Mouse (Mus musculus): Measurements from ENCODE around the gene Arpin.

Gene Arpin

DNA sequence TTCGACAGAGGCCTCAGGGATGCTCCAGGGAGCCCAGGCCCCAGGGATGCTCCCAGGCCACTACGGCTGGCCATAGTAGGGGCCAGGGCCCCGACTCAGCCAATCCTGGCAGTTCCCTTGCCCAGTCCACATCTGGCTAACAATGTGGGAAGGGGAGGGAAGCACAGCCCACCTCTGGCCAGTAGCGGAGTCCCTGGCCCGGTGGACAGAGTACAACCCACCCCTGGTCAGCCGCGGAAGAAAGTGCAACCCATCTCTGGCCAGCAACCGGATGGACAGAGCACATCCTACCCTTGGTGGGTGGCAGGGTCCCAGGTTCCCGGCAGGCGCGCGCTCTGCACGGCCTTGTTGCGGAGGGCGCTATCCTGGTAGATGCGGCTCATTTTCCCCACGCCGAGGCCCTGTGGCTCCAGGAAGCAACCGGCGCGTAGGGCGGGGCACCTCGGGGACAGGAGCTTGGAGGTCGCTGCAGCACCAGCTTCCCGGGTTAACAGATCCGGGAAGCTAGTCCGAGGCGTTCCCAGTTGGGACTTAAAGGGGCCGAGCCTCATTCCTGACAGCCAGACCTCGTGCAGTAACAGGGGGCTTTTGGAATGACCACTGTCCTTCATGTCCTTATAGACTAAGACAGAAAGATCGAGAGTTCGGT lies at the start of gene Arpin:
Gene Arpin, minus strand, starts transcription at position 498 of the 649 bp plus-strand sequence.
- DNase-seq (ENCODE audit: low spot score) = no peak

DNA sequence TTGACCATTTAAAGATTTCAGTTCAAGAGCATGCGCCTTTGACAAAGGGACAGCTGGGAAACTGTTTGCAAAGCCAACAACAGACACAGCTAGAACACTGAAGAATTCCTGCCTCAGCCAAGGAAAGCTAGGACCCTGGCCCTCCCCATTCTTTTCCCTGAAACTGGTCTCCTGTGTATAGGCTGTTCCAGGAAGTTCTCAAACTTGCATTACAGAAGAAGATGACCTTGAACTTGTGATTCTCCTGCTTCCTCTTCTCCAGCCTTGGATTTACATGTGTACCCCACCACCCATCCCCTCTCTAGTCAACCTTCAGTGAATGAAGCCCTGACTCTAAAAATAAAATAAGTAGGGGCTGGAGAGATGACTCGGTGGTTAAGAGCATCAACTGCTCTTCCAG lies 40.2 kb upstream of the Arpin start:
- no peak for DNase-seq (ENCODE audit: low spot score)

DNA sequence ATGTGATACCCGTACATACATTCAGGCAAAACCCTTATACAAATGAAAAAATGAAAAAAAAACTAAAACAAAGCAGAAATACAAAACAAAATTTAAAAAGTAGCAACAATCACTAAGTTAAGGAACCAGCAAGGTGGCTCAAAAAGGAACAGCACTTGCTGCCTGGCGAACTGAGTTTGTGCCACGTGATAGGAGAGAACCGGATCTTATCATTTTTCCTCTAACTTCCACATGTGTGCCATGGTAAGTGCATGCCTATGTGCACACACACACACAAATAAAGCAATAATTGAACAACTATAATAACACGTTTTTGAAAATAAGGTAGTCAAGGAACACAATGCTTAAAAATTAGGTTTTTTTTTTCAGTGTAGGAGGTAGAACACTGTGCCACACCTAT lies 37.0 kb upstream of the Arpin start:
- DNase-seq (ENCODE audit: low spot score) = no peak

DNA sequence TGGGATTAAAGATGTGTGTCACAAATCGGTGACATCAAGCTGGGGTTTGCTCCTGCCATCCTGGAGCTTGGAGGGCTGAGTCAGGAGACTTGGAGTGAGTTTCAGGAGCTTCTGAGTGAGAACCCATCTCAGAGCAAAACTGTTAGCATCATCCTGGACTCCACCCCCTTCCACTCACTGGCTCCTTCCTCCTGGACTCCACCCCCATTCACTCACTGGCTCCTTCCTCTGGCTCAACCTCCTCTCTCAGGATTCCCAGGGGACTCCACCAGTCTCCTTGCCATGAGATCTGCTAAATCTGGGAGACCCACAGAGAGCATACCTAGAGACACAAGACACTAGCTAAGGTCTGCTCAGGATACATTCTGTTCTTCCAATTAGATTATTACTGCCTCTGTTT lies 35.2 kb upstream of the Arpin start:
- DNase-seq (ENCODE audit: low spot score) = no peak

DNA sequence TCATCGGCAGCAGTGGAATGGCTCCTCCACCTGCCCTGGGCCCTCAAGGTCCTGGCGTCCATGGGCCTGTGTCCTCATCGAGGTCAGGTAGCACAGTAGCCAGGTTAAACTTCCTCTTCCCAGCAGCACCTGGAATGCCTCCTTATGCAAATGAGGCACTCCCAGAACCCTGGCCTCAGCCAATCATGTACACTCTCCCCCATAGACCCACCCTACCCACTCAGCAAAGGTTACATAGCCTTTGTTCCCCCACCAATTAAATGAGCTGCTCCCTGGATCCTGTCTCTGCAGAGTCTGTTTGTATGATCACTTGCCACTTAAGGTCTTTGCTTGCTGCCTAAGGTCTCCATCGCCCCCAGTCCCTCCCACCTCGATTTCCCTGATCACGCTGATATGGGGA lies 33.2 kb upstream of the Arpin start:
- no peak for DNase-seq (ENCODE audit: low spot score)

DNA sequence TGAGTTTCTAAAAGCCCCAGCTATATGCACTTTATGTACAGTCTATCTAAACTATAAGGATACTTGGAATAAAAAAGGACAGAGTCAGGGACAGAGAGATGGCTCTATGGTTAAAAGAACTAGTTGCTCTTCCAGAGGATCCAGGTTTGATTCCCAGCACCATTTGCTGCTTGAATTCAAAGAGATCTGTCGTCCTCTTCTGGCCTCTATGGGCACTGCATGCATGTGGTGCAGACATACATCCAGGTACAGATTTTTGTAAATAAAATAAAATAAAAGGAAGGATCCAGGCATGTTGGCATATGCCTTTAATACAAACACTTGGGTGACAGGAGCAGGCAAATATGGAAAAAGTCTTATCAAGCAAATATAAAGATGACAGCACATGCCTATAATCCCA lies 26.4 kb upstream of the Arpin start:
- no peak for DNase-seq (ENCODE audit: low spot score)

DNA sequence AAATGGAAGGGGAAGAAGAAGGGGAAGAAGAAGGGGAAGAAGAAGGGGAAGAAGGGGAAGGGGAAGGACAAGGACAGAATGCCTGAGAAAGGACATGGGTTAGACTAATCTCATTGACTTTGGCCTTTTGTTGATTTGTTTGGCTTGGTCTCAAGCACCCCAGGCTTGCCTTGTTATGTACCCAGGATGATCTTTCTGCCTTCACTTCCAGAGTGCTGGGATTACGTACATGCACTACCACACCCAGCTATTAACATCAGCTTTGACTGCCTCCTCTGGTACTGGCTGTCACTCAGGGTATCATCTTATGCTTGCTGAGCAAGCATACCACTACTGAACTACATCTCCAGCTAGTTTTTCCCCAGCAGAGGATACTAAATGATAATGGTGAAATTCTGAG lies 21.0 kb upstream of the Arpin start:
- no peak for DNase-seq (ENCODE audit: low spot score)

DNA sequence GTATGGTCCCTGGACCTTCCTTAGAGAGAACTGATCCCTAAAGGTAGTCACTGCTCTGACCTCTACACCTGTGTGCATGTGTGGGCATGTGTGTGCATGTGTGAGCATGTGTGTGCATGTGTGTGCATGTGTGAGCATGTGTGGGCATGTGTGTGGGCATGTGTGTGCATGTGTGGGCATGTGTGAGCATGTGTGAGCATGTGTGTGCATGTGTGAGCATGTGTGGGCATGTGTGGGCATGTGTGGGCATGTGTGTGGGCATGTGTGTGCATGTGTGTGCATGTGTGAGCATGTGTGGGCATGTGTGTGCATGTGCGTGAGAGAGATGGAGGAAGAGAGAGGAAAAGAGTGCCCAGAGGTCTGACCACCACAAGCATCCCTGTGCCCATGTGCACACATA lies 19.7 kb upstream of the Arpin start:
- DNase-seq (ENCODE audit: low spot score) = no peak

DNA sequence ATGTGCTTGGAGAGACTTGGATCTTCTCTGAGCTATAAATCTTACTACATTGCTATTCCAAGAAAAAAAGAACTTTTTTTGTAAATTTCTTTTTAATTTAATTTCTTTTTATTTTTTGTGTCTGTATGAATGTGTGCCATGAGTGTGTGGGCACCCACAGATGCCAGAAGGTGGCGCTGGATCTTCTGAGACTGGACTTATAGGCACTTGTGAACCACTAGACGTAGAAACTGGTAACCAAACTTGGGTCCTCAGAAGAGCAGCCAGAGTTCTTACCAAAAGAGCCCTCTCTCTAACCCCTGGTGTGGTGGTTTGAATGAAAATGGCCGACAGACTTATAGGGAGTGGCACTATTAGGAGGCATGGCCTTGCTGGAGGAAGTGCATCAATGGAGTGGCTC lies 15.9 kb upstream of the Arpin start:
- DNase-seq (ENCODE audit: low spot score) = no peak

DNA sequence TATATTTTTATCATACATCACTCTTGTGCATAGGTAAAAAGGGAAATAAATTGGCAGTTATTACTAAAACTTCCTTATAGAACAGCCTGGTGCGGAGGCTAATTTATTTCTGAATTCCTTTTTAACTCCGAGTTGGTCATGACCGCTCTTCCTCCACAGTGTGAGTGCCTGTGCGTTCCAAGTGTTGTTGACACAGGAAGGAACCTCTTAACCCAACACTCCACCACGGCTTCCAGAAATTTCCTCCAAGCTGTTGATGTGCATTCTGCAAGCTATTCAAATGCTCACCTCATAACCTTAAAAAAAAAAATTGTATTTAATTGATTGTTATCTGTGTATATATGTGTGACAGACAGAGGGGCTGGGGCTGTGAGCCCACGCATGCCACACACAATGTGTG lies 15.1 kb upstream of the Arpin start:
- no peak for DNase-seq (ENCODE audit: low spot score)

DNA sequence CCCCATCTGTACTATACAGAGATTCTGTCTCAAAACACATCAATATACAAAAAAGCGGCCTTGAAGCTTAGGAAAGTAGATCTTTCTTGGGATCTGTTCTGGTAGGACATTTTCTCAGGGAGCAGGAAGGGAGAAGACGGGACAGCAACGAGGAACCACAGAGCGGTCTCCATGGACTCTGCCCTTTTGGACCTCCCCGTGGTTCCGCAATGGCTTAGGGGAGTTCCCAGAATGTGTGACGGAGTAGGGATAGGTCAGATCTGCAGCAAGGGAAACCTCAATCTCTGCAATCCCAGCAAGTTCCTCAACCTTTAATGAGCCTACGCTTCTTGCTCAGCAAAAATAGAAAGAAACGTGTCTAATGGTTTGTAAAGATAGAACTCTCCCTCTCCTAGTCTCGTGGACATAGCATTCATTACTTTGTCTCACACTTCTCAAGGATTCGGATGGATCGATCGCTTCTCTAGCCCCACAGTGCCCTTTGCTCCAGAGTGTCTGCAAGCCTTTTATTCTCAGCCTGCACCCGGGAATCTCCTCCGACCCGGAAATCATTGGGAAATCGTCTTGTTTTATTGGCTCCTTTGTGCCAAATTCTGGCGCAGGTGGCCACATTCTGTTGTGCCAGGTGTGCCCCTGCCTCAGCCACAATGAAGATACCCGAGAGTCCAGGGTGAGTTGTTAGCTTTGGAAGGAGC lies 499 bp upstream of the Arpin start:
- DNase-seq (ENCODE audit: low spot score) = no peak

DNA sequence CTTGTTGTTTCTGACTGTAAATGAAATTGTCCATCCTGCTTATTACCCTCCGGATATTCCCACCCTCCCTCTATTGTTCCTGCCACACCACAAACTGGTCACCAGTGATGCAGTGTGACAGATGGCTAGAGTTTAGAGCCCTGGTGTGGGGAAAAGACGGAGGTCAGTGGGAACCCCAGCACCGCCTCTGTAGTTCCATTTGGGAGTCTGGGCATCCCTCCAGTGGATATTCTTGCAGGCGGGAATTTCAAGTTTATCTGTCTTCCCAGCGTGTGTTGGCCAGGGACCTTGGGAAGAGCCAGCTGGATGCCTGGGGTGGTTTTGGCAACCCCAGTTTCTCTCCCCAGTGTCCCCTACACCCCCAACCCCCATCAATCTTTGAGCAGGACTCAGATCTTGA lies 698 bp downstream of the Arpin start:
- no peak for DNase-seq (ENCODE audit: low spot score)

DNA sequence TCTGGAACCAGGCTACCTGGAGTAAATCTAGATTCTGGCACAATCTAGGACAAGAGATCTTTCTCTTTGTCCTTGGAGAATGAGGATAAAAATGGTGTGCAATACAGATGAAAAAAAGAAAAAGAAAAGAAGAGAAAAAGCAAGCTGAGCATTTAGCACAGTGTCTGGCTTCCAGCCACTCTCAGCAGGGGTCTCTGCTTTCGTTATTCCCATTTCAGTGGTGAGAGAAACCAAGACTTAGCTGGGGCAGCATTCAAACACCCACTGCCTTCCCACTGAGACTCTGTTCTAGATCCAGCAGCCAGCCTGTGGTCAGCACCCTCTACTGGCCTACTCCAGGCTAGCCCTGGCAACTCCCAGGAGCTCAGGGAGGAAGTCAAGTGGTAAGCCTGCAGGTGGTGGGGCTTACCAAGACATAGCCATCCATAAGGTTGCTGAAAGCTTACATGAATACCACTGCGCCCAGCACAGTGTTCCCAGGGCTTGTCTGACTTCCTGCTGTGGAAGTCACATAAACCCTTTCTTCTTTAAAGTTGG lies 6.6 kb downstream of the Arpin start:
- no peak for DNase-seq (ENCODE audit: low spot score)

DNA sequence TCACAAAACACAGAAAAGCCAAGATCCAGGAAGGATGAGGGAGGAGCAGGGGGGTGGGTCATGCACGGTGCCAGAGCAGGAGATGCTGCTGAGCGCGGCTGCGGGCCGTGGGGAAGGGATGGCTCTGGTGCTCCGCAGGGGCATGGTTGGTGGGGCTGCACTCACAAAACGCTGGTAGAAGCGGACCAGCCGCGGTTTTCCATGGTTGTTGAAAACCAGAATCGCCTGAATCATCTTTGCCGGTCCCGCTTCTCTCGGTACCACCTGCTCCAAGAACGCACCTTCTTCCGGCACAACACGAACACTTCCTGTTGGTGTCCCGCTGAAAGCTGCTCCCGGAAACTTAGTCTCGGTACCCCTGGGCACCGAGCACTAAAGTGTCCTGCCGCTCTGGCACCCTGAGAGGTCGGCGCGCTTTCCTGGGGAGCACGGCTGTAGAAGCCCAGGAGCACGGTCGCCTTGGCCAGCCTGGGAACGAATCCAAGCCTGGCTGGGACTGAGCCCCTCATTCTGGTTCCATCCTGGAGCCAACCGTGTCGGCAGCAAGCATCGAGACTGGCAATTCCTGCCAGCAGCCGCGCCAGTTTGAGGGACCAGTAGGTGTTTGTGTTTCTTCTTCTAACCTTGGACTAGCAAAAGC lies 14.7 kb downstream of the Arpin start, which contains the start of gene Ap3s2:
Gene Ap3s2, minus strand, starts transcription at position 306 of the 640 bp plus-strand sequence.
- peak; percentile 75 for DNase-seq (ENCODE audit: low spot score)

DNA sequence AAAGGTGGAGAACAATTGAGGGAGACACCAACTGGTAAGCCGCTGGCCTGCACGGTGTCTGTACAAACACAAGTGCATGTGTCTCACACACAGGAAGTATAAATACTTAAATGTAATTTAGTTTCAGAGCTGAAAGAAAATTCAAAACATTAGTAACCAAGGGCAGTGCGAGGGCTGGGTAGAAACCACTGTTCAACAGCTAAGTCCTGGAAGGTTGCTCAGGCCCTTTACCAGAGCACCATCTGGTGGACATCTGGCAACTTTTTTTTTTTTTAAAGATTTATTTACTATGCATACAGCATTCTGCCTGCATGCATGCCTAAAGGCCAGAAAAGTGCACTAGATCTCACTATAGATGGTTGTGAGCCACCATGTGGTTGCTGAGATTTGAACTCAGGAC lies 20.6 kb downstream of the Arpin start:
- no peak for DNase-seq (ENCODE audit: low spot score)

DNA sequence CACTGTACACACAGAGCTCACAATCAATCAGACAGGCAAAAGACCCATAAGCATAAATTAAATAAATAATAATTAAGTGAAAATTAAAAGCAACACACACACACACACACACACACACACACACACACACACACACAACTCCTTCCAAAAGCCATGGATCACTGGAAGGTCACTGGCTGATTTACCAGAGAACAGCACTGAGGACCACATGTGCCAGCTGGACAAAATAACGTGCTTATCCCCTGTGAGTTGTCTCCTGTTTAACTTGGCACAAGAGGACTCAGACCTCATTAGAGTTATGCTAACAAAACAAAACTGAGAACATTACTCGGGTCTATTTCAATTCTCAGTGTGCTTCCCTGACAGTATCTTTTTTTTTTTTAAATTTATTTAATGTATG lies 27.8 kb downstream of the Arpin start:
- no peak for DNase-seq (ENCODE audit: low spot score)

DNA sequence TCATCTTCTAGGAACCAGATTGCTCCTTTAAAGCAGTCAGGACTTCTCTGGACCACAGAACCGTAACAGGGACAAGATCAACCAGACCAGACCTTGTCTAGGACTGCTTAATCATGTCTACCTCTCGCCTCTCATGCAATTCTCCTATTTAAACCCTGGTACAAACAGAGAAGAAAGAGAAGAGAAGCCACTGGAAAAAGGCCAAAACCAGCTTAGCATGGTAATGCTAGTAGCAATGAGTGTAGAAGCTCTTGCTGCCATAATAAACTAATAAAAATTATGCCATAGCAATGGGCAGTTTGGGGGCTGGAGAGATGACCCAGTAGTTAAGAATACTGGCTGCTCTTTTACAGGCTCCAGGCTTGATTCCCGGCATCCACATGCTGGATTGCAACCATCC lies 28.2 kb downstream of the Arpin start:
- DNase-seq (ENCODE audit: low spot score) = no peak

DNA sequence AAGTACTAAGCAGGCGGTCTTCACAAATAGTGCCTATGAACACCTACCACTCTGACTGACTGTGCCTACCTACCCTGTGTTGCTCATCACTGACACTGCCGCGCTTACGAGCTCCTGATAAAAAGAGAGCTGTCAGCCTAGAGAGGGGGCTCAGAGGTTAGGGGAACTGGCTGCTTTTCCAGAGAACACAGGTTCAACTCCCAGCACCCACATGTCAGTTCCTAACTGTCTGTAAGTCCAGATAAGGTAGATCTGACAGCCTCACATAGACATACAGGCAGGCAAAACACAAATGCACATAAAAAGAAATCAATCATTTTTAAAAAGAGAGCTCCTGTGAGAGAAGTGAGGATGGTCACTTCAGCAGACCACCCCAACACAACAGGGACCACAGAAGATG lies 30.0 kb downstream of the Arpin start:
- DNase-seq (ENCODE audit: low spot score) = no peak

DNA sequence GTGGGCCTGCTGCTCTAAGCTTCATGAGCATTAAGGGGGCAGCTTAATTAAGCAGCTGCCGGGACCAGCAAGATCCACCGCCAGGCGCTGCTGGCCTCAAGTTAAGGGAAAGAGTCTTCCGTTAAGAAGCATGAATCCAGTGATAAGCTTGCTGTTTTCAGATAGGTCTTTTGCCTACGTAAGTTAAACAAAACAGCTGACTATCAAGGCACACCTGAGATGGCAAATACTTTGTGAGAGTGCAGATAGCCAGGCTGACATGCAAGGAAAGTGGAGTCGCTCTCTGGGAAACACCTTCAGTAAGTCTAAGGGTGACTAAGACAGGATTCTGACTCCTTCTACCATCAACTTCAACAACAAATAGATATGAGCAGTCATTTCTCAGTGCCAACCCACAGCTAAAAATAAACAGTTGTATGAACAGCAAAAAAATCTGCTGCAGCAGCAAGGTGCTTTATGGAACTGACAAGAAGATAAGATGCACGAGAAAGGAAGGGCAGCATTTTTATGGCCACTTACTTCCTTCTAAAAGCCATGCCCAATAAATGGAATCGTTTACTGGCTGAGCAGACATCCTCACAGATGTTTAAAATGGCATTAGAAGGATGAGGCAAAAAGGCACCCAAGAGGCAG lies 31.9 kb downstream of the Arpin start:
- DNase-seq (ENCODE audit: low spot score) = no peak

DNA sequence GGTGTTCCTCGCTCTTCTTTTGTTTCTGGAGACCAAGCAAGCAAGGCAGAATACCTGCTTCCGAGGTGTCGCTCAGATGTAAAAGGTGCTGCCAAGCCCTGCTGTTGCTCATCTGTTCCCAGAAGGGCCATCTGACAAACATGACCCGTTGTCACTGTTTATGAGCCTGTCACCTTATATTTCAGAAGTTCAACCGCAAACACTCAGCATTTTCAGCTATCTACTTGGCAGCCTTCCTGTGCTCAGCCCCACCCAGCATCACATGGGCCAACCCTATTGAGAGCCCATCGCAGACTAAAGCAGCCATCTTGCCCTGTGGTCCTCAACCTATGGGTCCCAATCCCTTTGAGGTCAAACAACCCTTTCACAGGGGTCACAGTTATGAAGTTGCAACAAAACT lies 34.4 kb downstream of the Arpin start:
- DNase-seq (ENCODE audit: low spot score) = peak; percentile 11

DNA sequence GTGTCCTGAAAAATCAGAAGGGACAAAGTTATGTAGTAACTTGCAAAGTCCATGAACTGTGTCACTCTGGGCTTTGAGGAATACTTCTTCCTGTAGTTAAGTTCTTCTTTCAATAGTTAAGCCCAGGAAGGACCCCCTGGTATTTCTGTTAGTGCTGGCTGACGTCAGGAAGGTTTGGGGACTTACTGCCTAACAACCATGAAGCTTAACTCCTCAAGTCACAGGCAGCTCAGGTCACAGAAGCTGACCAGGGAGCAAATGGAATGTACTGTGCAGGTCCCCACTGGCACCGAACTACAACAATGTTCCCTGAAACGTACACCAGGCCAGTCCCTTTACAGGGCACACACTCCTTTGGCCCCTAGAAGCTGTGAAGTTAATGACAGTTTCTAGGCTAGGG lies 39.9 kb downstream of the Arpin start:
- DNase-seq (ENCODE audit: low spot score) = no peak

DNA sequence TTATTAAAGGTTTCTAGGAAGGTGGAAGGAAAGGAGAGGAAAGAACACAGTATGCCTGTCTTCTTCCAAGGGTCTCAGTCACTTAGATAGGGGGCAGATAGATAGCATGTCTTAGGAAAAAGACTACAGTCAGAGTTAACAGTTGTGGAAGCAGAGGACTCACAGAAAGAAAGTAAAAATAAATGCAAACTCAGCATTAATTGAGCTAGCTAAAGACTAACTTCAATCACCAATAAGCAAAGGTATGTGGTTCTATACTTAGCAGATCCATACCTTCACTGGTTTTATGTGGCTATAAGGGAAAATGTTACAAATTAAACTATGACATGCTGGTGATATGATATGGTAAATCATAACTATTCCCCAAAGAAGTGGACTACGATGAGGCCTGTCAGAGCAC lies 40.4 kb downstream of the Arpin start:
- no peak for DNase-seq (ENCODE audit: low spot score)
